Mouse (Mus musculus) erythroid progenitor cell, adult 5-6 weeks (primary cell): ENCODE measurements around the gene Duxf3. TPM values are rescaled to one million over a fixed set of nuclear protein-coding genes. Genes with fewer than 3 reads are reported as not detected.
"Not testable (repeated sequence)": the region's sequence is repeated elsewhere in the genome, so short reads cannot be mapped to it uniquely, and the experiment has no call there.

Experiments used
- ATAC-seq: replicated peaks from 2 replicates; pipeline ENCODE4 v1.8.0; 2016; ENCODE audit warnings: moderate number of reproducible peaks, mild to moderate bottlenecking, moderate TSS enrichment, inconsistent platforms; ENCODE audit not compliant: poor library complexity, low FRiP score, severe bottlenecking
- total RNA-seq, 2 experiments: library from RNA; stranded (forward) in 1 of 2; stranded (reverse) in 1 of 2; fragments of 150-400 nt in 1 of 2; fragments of 186-747, 209-891 nt in 1 of 2; gene quantifications; 2 replicates each; pipeline versions ENCODE4 v1.2.3 to v1.2.4; 2015 to 2017; ENCODE audit warnings: low replicate concordance in 2 of 2

Duxf3 gene
- total RNA-seq (2015; ENCODE audit: low replicate concordance) (not detected in 2 replicates), total RNA-seq (2017; ENCODE audit: low replicate concordance) (not detected in 2 replicates)

DNA sequence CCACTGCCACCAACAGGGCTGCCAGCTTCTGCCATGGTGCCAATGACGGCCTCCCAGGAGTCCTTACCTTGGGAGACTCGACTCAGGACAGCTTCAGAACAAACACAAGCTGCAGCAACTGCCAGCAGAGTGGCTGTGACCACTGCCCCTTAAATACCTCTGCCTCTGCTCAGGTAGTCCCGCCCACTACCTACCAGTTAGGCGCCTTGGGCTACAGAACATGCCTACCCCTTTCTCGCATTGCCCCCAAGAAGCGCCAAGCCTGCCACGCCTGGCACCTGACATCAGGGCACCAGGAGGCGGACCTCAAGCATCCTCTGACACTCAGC lies at the start of gene Duxf3:
TSS of gene Duxf3 (minus strand) at position 35 of the 329 bp plus-strand sequence.
- peak; percentile 43 for ATAC-seq

DNA sequence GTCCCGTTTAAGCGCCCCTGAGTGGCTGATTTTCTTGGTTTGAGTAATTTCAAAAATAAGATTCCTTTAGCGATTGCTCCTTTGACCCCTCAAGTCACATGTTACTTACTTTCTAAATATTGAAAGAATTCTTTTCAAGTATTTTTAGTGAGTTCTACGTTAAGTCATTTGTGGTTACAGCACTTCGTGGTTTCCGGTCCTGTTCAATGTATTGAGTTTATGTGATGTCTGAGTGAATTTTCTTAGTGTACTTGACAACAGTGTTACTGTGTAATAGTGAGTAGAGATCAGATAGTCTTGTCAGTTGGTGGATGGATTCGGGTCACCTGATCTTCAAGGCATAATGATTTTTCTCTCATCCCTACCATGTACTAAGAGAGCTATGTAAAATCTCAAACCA lies 49.8 kb upstream of the Duxf3 start:
- ATAC-seq: no peak

DNA sequence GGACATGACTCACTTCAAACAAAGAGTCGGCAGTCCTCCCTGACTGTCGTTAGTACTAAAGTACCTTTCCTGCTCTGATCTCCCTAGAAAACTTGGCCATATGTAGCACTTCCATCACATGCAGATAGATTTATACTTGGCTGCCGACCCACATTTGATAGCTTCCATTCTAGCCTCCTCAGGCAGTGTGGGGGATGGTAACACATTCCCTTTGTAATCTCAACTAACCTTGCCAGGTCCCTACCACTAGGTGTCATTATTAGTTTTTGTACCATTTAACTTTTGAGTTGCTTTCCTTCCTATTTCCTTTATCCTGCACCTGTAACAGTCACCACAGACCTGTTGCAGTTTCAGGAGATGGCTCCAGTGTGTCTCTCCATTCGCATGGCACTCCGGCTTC lies 26.0 kb upstream of the Duxf3 start:
- ATAC-seq: no peak

DNA sequence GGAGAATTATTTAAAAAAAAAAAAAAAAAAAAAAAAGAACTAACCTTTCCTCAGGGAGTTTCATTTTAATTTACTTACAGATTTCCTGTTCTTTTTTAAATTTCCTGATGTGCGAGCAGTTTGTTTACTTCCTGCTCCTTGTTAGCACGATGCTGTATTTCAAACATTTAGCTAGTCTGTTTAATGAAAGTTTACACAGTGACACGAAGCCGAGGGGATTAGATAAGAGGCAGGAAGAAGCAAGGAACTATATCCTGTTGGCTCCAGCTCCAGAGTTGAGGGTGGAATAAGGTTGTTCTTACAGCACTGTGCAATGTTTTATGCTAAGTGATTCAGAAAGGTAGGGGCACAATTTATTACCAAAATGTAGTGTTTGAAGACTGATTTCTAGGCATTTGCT lies 23.5 kb upstream of the Duxf3 start:
- ATAC-seq: no peak

DNA sequence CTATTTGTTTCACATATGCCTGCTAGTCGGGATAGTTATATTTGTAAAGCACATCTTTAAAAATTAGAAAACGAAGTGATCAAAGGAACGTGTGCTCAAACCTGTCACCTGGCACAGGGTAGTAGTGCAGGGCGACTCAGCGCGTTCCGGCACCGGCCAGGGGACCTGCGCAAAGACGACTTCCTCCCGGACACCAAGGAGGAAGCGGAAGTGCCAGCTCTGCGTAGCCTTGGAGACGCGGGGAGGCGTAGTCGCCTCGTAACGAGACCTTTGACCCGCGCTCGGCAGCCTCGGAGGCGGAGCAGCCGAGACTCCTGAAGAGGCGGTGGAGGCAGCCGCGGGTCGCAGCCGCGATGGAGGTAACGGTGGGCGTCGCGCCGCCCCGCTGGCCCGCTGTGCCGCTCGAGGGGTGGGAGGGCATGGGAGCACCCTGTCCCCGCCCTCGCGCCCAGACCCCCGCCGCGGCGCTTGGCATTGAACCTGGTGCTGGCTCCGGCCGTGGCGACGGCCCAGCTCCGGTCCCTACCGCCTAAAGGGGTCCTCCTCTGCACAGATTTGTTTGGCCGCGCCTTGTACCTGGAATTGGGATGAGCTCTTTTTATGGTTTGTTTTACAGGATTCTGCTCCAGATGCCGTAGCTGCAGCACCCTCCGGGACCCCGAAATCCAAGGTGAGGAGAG lies 22.9 kb upstream of the Duxf3 start, which contains the start of gene Gcc2:
TSS of gene Gcc2 (plus strand) at position 285 of the 680 bp plus-strand sequence.
- ATAC-seq: peak; percentile 100

DNA sequence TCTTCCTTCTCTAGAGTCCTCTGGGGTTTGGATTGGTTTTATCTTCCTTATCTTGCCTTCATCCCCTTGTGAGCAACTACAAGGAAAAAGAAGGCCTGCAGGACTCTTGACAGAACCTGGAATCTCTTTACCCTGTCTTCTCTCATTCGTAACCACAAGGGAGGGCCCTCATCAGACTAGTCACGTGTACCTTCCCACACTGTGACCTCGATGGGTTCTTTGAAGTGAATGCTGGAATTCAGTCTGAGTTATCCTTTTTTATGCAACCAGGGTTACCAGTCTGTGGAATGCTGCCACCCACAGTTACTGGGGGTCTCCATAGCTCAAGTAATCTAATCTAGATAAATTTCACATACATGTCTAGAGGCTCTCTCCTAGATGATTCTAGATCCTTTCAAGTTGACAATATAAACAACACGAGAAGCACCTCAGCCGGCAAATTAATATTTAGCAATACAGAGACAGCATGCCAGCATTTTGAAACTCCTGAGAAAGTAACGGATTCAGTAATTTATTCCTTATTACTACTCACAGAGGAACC lies 22.2 kb upstream of the Duxf3 start:
- no peak for ATAC-seq

DNA sequence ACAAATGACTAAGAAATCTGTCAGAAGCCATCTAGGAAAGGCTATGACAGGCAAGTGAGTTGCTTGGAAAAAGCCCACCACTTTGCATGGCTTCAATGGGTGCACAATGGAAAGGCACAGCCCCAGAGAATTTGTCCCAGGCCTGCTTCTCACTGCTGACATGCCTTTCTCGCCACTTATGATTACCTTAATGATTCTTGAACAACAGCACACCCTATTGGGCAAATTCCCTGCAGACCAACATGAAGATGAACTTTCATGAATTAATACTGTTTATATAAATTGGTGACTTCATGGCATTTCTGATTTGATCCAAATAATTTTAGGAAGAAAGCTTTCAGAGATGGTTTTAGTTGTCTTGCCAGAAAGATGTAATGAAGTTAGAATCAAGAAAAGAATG lies 17.1 kb upstream of the Duxf3 start:
- no peak for ATAC-seq

DNA sequence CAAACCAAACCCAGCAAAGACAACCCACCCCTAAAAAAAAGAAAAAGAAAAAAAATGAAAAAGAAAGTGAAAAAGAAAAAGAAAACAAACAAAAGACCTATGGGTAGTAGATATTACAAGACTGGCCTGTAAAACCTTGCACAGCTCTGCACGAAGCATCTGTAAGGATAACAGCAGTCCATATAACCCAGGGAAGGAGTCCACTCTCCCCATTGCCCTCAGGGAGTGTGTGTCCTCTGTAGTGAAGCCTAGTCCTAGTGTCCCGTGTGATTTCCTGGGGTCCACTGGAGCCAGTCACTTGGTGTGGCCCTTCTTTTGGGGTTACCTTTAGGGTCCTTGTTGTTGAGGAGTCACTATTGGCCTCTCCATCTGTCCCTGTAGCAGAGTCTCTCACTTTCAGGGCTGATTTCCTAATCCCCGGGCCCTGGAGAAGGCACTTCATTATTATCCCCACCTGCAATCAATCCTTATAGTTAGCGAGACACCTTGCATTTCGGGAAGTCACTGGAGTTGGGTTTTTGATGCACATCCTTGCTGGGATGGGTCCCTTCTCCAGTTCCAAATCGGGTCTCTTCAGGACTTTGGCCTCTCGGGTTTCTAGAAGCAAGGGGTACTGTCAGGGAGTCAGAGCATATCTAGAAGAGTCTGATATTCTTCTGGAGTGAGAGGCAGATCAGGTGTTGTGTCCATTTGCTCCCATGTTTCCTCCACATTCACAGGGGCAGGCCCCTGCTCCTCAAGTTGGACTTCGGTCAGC lies 6.7 kb upstream of the Duxf3 start:
- peak; percentile 77 for ATAC-seq

DNA sequence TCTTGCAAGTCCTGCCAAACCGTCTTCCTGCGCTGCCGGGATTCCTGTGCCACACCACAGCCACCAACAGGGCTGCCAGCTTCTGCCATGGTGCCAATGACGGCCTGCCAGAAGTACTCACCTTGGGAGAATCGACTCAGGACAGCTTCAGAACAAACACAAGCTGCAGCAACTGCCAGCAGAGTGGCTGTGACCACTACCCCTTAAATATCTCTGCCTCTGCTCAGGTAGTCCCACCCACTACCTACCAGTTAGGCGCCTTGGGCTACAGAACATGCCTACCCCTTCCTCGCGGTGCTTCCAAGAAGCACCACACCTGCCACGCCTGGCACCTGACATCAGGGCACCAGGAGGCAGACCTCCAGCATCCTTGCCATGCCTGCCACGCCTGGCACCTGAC lies 4.1 kb upstream of the Duxf3 start, which contains the start of gene Gm4981:
TSS of gene Gm4981 (minus strand) at position 89 of the 400 bp plus-strand sequence.
- no peak for ATAC-seq

DNA sequence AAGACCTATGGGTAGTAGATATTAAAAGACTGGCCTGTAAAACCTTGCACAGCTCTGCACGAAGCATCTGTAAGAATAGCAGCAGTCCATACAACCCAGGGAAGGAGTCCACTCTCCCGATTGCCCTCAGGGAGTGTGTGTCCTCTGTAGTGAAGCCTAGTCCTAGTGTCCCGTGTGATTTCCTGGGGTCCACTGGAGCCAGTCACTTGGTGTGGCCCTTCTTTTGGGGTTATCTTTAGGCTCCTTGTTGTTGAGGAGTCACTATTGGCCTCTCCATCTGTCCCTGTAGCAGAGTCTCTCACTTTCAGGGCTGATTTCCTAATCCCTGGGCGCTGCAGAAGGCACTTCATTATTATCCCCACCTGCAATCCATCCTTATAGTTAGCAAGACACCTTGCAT lies 2.5 kb upstream of the Duxf3 start:
- ATAC-seq: not testable (repeated sequence)

DNA sequence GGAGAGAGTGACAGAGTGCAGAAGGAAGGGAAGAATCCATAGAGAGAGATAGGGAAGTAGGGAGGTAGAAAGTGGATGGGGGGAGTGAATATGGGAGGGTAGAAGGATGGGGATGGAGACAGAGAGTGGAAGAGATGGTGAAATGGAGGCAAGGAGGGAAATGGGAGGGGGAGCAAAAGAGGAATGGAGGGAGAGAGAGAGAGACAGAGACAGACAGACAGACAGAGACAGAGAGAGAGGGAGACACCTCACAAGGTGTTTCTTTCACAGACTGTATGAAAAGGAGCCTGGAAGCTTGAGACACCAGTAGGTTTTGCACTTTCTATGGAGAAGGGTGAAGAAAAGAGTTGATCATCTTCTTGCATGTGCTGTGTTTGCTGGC lies 1.3 kb upstream of the Duxf3 start:
- ATAC-seq: not testable (repeated sequence)

DNA sequence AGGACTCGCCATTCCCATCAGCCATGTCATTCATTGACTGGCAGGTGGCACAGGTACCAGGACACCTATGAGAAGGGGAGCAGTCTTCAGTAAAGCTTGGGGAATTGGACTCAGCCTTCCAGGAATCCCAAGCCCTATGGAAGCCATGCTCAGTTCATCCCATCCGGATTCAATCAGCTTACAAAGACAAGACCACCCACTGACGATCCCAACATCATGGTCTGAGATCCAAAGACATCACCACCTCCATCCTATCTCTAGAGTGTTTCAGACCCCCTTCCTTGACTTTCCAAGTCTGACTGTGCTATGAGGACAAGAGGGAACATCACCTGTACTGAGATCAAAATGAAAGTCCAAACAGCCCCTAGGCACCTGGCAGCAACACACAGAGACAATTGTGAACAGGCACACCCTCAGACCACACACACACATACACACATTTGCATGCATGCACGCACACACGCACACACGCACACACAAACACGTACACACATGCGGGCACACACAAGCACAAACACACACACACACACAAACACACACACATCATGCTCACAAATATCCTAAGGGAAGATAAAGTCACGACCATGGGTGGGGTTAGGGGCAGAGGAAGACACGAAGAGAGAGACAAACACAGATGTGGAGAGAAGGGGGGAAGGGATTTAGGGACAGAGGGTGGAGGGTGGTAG lies 722 bp upstream of the Duxf3 start:
- peak; percentile 16; the same call in 1 of the 2 replicates for ATAC-seq

DNA sequence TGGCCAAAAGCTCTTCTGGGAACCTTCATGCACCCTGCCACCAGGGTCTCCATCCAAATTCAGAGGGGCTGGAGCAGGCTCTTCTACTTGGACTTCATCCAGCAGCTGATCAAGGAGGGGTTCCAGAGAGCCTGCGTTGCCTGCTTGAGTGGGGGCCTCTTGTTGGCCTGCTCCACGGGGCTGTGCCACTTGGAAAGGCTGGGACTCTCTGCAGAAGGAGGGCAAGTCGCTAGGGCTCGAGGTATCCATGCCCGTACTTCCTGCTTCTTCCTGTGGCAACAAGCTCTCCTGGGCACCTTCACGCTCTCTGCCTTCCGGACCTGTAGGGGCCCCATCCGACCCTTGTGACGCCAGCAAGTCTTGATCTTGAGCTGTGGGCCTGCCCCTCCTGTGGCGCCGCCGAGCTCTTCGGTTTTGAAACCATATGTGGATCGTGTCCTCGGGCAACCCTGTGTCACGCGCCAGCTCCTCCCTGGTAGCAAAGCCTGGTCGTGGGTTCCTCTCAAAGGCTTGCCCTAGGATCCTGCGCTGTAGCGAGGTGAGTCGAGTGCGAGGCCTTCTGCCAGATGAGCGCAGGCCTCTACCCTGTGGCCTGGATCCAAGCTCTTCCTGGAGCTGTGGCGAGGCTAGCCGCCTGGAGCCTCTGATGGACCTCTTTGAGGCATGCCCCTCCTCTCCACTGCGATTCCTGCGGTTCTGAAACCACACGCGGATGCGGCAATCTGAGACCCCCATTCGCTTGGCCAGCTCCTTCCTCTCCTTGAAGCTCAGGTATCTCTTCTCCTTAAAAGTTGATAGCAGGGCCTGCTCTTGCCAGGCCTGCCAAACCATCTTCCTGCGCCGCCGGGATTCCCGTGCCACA lies 465 bp downstream of the Duxf3 start:
- peak; percentile 57 for ATAC-seq

DNA sequence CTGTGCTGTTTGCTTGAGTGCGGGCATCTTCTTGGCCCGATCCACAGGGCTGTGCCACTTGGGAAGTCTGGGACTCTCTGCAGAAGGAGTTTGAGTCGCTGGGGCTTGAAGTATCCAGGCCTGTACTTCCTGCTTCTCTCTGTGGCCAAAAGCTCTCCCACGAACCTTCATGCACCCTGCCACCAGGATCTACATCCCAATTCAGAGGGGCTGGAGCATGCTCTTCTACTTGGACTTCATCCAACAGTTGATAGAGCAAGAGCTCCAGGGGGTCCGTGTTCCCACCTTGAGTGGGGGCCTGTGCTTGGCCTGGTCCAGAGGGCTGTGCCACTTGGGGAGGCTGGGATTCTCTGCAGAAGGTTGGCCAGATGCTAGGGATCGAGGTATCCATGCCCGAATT lies 1.4 kb downstream of the Duxf3 start:
- not testable (repeated sequence) for ATAC-seq

DNA sequence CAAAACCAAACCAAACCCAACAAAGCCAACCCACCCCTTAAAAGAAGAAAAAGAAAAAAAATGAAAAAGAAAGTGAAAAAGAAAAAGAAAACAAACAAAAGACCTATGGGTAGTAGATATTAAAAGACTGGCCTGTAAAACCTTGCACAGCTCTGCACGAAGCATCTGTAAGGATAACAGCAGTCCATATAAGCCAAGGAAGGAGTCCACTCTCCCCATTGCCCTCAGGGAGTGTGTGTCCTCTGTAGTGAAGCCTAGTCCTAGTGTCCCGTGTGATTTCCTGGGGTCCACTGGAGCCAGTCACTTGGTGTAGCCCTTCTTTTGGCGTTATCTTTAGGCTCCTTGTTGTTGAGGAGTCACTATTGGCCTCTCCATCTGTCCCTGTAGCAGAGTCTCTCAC lies 2.5 kb downstream of the Duxf3 start:
- ATAC-seq: not testable (repeated sequence)

DNA sequence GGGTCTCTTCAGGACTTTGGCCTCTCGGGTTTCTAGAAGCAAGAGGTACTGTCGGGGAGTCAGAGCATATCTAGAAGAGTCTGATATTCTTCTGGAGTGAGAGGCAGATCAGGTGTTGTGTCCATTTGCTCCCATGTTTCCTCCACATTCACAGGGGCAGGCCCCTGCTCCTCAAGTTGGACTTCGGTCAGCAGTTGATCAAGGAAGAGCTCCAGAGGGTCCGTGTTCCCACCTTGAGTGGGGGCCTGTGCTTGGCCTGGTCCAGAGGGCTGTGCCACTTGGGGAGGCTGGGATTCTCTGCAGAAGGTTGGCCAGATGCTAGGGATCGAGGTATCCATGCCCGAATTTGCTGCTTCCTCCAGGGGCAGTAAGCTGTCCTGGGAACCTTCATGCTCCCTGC lies 4.7 kb downstream of the Duxf3 start:
- ATAC-seq: not testable (repeated sequence)

DNA sequence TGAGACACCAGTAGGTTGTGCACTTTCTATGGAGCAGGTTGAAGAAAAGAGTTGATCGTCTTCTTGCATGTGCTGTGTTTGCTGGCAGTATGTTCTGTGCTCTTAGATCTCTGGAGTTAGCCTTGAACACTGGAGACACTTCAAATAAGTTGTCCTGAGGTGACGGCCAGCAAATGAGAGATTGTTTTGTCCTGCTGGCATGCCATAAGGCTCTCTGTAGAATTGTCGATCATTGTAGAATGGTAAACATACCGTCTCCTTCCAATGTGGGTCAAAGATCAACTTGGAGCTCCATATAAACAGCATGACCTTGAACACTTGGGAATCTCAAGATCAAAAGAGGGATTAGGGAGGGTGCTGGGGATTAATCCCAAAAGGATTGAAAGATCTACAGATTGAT lies 6.1 kb downstream of the Duxf3 start:
- ATAC-seq: not testable (repeated sequence)

DNA sequence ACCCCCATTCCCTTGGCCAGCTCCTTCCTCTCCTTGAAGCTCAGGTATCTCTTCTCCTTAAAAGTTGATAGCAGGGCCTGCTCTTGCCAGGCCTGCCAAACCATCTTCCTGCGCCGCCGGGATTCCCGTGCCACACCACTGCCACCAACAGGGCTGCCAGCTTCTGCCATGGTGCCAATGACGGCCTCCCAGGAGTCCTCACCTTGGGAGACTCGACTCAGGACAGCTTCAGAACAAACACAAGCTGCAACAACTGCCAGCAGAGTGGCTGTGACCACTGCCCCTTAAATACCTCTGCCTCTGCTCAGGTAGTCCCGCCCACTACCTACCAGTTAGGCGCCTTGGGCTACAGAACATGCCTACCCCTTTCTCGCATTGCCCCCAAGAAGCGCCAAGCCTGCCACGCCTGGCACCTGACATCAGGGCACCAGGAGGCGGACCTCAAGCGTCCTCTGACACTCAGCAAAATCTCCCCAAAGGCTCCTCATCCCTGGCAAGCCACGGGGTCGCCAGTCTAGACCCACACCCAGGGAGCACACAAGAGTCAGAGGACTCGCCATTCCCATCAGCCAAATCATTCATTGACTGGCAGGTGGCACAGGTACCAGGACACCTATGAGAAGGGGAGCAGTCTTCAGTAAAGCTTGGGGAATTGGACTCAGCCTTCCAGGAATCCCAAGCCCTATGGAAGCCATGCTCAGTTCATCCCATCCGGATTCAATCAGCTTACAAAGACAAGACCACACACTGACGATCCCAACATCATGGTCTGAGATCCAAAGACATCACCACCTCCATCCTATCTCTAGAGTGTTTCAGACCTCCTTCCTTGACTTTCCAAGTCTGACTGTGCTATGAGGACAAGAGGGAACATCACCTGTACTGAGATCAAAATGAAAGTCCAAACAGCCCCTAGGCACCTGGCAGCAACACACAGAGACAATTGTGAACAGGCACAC lies 7.4 kb downstream of the Duxf3 start, which contains the start of gene AW822073:
TSS of gene AW822073 (minus strand) at position 104 of the 959 bp plus-strand sequence.
- ATAC-seq: not testable (repeated sequence)
